Mouse (Mus musculus): Measurements from ENCODE around the gene Chpf2. TPM values are rescaled to one million over a fixed set of nuclear protein-coding genes. Genes with fewer than 3 reads are reported as not detected.

Chpf2 gene
- polyA plus RNA-seq (2017; shearing (Covaris generic)) = 38.7 TPM

DNA sequence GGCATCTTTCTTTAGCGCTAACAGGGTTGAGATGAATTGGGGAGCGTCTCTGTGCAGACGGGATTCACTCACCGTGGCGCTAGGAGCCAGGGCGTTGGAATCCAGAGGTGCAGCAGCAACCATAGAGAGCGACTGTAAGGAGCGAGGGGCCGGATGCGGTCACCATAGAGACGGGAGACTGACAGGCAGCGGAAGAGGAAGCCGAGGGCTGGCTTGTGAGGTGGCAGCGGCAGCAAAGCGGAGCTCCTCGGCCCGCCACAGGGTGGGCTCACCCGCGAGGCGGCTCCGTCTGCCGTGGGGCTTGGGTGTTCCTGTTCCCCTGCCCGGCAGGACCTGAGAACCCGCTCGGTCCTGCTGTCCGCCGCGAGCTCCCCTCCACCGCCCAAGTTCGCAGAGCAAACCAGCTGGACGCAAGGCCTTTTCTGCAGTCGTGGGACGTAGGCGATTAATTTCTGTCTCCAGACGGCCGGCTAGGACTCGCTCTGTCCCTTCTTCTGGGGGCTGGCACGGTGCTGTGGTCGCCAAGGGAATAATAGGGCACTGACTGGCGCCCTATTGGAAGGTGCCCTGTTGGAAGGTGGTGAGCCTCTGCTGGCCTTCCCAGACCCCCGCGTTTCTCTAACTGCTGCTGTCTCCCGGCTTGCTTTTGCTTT, at the start of gene Chpf2:
TSS of gene Chpf2 (plus strand) at position 195 of the 653 bp plus-strand sequence.

DNA sequence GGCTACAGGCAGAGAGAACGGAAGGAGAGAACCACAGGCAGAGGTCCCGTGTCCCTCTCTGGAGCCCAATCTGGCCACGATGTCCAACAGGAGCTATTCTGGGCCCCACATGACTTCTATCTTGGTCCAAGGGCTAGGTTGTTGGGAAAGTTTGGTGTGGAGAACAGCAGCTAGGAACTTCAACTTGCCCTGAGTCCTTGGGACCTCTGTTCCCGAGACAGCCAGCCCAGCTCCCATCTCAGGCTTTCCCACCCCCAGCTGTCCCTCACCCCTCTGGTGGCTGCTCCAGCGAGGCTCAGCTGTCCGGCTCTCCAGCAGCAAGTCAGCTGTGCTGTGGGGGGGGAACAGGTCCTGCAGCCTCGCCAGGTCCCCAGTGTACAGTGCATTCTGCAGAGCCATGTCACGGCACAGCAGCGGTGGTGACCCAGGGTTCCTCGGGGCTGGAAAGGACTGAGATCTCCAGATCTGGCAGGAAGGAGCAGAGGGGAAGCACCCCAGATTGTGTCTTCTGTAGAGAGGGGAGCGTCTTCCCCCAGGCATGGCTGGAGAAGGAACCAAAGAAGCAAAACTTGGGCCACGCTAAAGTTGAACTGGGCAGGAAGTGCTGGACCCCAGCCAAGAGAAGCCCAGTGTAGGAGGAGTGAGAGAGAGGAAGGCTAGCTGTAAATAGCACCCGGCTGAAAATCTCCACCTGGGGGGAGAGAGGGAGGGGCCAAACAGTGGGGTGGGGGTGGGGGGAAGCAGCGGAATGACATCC, 46.0 kb upstream of the Chpf2 start, which contains the start of gene Asb10:
TSS of gene Asb10 (minus strand) at position 592 of the 757 bp plus-strand sequence.

DNA sequence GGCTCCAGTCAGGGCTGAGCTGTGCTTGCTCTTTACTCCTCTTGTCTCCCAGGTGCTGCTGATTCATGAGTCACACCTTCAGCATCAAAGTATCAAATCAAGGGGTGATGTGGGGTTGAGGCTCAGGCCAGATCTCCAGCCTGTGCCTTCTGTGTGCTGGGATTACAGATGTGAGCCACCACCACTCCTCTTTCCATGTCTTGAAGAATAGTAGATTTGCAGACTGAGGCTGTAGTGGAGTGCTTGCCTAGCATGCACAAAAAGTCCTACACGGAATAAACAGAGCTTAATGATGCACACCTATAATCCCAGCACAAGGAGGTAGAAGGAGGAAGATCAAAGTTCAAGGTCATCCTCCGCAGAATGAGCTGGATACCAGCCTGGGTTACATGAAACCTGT, 29.8 kb upstream of the Chpf2 start, which contains the start of gene 4931409K22Rik:
TSS of gene 4931409K22Rik (minus strand) at position 101 of the 400 bp plus-strand sequence.

DNA sequence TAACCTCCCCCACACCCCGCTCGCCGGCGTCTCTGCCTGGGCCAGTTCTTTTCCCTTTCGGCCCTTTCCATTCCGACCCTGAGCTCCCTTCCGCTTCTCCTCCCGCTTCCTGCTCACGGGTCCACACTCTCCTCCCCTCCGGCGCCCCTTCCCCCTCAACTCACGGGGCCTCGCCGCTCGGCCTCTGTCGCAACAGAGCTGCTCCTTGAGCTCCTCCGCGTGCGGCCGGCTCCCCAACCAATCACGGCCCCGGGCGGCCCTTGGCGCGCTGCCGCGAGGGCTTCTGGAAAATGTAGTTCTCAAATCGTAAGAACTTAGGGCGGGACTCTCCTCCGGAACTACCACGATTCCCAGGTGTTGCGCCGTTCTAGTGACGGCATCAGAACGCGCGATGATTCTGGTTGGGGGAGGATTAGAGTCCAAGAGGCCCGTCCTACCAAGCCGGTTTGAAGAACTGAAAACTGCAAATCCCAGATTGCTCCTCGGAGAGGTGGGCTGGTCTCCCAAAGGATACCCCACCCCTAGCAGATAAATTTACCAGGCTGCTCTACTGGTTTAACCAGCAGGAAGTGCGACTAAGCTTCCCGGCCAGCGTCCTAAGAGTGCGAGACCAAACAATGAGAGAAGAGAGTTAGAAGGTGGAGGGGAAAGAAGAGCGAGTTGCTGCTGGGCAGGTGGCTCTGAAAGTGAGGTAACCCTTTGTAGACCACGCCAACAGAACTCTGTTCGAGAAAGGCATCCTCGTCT, 9.2 kb upstream of the Chpf2 start, which contains the start of gene Abcf2:
TSS of gene Abcf2 (minus strand) at position 285 of the 747 bp plus-strand sequence.

DNA sequence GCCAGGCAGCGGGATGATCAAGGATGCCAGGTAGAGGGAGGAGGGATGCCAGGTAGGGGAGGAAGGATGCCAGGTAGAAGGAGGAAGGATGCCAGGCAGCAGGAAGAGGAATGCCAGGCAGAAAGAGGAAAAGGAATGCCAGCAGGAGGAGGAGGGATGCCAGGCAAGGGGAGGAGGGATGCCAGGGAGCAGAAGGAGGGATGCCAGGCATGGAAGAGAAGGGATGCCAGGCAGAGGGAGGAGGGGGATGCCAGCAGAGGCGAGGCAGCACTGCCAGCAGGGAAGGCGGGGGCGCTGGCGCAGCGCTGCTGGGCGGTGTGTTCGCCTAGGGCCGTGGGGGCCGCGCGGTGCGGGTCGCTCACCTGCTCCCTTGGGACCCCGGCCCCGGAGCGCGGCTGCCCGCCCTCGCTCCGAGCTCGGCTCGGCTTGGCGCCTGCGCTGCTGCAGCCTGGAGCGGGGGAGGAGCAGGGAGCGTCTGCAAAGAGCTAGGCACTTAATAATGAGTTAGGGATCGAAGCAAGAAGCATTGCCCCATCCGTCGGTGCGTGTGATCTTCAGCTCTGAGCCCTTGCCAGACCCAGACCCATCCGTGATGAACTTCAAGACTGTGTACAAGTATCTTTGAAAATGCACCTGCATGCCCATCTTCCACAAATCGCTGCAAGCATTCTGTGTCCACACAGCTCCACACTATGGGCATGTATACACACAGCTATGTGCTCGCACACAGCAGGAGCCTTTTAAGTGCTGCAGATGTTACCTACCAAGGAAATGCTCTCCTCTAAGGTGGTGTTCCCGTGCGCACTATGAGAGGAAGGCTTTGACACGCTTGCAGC, 37.7 kb downstream of the Chpf2 start, which contains the start of gene Smarcd3:
TSS of gene Smarcd3 (minus strand) at position 426 of the 836 bp plus-strand sequence.

Other genes starting within 250 kb of the Chpf2 start
- gene Kcnh2, start 235.1 kb upstream of the Chpf2 start, polyA plus RNA-seq (2017; shearing (Covaris generic)) = 4.1 TPM
- 0.23 TPM for gene Nos3, start 221.9 kb upstream of the Chpf2 start, polyA plus RNA-seq (2017; shearing (Covaris generic))
- gene Atg9b, start 194.6 kb upstream of the Chpf2 start, polyA plus RNA-seq (2017; shearing (Covaris generic)) = 0.64 TPM
- gene Abcb8, start 193.1 kb upstream of the Chpf2 start, polyA plus RNA-seq (2017; shearing (Covaris generic)) = 33.1 TPM
- gene Asic3, start 173.3 kb upstream of the Chpf2 start, polyA plus RNA-seq (2017; shearing (Covaris generic)) = not detected
- gene Cdk5, start 163.2 kb upstream of the Chpf2 start, polyA plus RNA-seq (2017; shearing (Covaris generic)) = 98.4 TPM
- gene Slc4a2, start 162.9 kb upstream of the Chpf2 start, polyA plus RNA-seq (2017; shearing (Covaris generic)) = 45.0 TPM
- gene Fastk, start 141.5 kb upstream of the Chpf2 start, polyA plus RNA-seq (2017; shearing (Covaris generic)) = 119 TPM
- gene Tmub1, start 138.9 kb upstream of the Chpf2 start, polyA plus RNA-seq (2017; shearing (Covaris generic)) = 84.0 TPM
- 5.4 TPM for gene Agap3, start 134.6 kb upstream of the Chpf2 start, polyA plus RNA-seq (2017; shearing (Covaris generic))
- gene Gbx1, start 59.5 kb upstream of the Chpf2 start, polyA plus RNA-seq (2017; shearing (Covaris generic)) = 0.10 TPM
- not detected for gene Asb10, start 45.8 kb upstream of the Chpf2 start, polyA plus RNA-seq (2017; shearing (Covaris generic))
- not detected for gene 4931409K22Rik, start 29.9 kb upstream of the Chpf2 start, polyA plus RNA-seq (2017; shearing (Covaris generic))
- 84.9 TPM for gene Abcf2, start 9.3 kb upstream of the Chpf2 start, polyA plus RNA-seq (2017; shearing (Covaris generic))
- 1.4 TPM for gene Smarcd3, start 37.7 kb downstream of the Chpf2 start, polyA plus RNA-seq (2017; shearing (Covaris generic))
- 91.7 TPM for gene Nub1, start 98.8 kb downstream of the Chpf2 start, polyA plus RNA-seq (2017; shearing (Covaris generic))
- gene Wdr86, start 144.0 kb downstream of the Chpf2 start, polyA plus RNA-seq (2017; shearing (Covaris generic)) = 0.18 TPM
- gene Crygn, start 171.3 kb downstream of the Chpf2 start, polyA plus RNA-seq (2017; shearing (Covaris generic)) = 1.0 TPM